Mouse (Mus musculus): ENCODE measurements around the gene Hic2. TPM values are rescaled to one million over a fixed set of nuclear protein-coding genes. Genes with fewer than 3 reads are reported as not detected.

Gene Hic2
- total RNA-seq (2021): 1 to 10 TPM; 6.6 TPM

GRCm38 (mm10) chr16:17232794-17233701 is at the start of gene Hic2:
Gene Hic2 (plus strand): TSS chr16:17233572.
- DNase-seq (ENCODE audit: extremely low spot score in 1 of 2, low spot score in 2 of 2): peak; percentile 86 to 97
- intact Hi-C loops (cut with DNase I): no loop called here

- no peak for DNase-seq (ENCODE audit: extremely low spot score in 1 of 2, low spot score in 2 of 2)
- intact Hi-C loops (cut with DNase I): no loop called here
Observed at GRCm38 (mm10) chr16:17185475-17185874, 47.9 kb upstream of the Hic2 start.

- DNase-seq (ENCODE audit: extremely low spot score in 1 of 2, low spot score in 2 of 2): no peak
- intact Hi-C loops (cut with DNase I): no loop called here
Observed at GRCm38 (mm10) chr16:17193823-17194222, 39.5 kb upstream of the Hic2 start.

- no peak for DNase-seq (ENCODE audit: extremely low spot score in 1 of 2, low spot score in 2 of 2)
- intact Hi-C loops (cut with DNase I): no loop called here
Observed at GRCm38 (mm10) chr16:17200121-17200952, 33.0 kb upstream of the Hic2 start.

- intact Hi-C loops (cut with DNase I): no loop called here
- DNase-seq (ENCODE audit: extremely low spot score in 1 of 2, low spot score in 2 of 2): peak; percentile 75 to 91
Observed at GRCm38 (mm10) chr16:17200953-17201707, 32.2 kb upstream of the Hic2 start.

- intact Hi-C loops (cut with DNase I): no loop called here
- no peak for DNase-seq (ENCODE audit: extremely low spot score in 1 of 2, low spot score in 2 of 2)
Observed at GRCm38 (mm10) chr16:17201977-17202376, 31.4 kb upstream of the Hic2 start.

- intact Hi-C loops (cut with DNase I): no loop called here
- no peak for DNase-seq (ENCODE audit: extremely low spot score in 1 of 2, low spot score in 2 of 2)
Observed at GRCm38 (mm10) chr16:17202549-17202948, 30.8 kb upstream of the Hic2 start, which contains the start of gene Ube2l3. Gene Ube2l3 (minus strand): TSS chr16:17202649.

GRCm38 (mm10) chr16:17204990-17205389 is 28.4 kb upstream of the Hic2 start:
- no peak for DNase-seq (ENCODE audit: extremely low spot score in 1 of 2, low spot score in 2 of 2)
- intact Hi-C loops (cut with DNase I): no loop called here

- DNase-seq (ENCODE audit: extremely low spot score in 1 of 2, low spot score in 2 of 2): peak; percentile 84 to 89
- intact Hi-C loops (cut with DNase I): loop anchor here (2.0 kb wide), 1 partner anchor 62 kb away; no protein-coding TSS in a partner anchor
Observed at GRCm38 (mm10) chr16:17208389-17209361, 24.7 kb upstream of the Hic2 start, which contains the start of gene Rimbp3. Gene Rimbp3 (plus strand): TSS chr16:17208603.

- peak in 1 of 2 experiments; percentile 45 for DNase-seq (ENCODE audit: extremely low spot score in 1 of 2, low spot score in 2 of 2)
- intact Hi-C loops (cut with DNase I): loop anchor here (2.0 kb wide), 1 partner anchor 61 kb away; no protein-coding TSS in a partner anchor
Observed at GRCm38 (mm10) chr16:17209404-17209960, 23.9 kb upstream of the Hic2 start.

GRCm38 (mm10) chr16:17209981-17210838 is 23.2 kb upstream of the Hic2 start:
- DNase-seq (ENCODE audit: extremely low spot score in 1 of 2, low spot score in 2 of 2): peak; percentile 80 to 90
- intact Hi-C loops (cut with DNase I): loop anchor here (2.0 kb wide), 1 partner anchor 61 kb away; no protein-coding TSS in a partner anchor

- intact Hi-C loops (cut with DNase I): no loop called here
Observed at GRCm38 (mm10) chr16:17216934-17217633, 16.3 kb upstream of the Hic2 start.

GRCm38 (mm10) chr16:17220127-17220733 is 13.1 kb upstream of the Hic2 start:
- no peak for DNase-seq (ENCODE audit: extremely low spot score in 1 of 2, low spot score in 2 of 2)
- intact Hi-C loops (cut with DNase I): no loop called here

More at GRCm38 (mm10) chr16:17216934-17217633, 16.3 kb upstream of the Hic2 start:
- no peak for DNase-seq (ENCODE audit: extremely low spot score in 1 of 2, low spot score in 2 of 2)

GRCm38 (mm10) chr16:17222197-17222596 is 11.2 kb upstream of the Hic2 start:
- intact Hi-C loops (cut with DNase I): no loop called here
- peak; percentile 89 to 100 for DNase-seq (ENCODE audit: extremely low spot score in 1 of 2, low spot score in 2 of 2)

GRCm38 (mm10) chr16:17225584-17225983 is 7.8 kb upstream of the Hic2 start:
- DNase-seq (ENCODE audit: extremely low spot score in 1 of 2, low spot score in 2 of 2): no peak

More at GRCm38 (mm10) chr16:17225584-17225983, 7.8 kb upstream of the Hic2 start:
- intact Hi-C loops (cut with DNase I): no loop called here

Data from left cerebral cortex, postnatal 10 days (tissue).